Mouse (Mus musculus) brain, embryonic 14.5 days (tissue): Measurements from ENCODE around the gene E2f4.

Source experiments
- CTCF ChIP-seq: fragments of 200-500 bp; IDR thresholded peaks from 2 replicates; pipeline ENCODE4 v1.5.1; 2012; ENCODE audit warnings: inconsistent platforms, mild to moderate bottlenecking, moderate library complexity, borderline replicate concordance; ENCODE audit not compliant: insufficient read depth, insufficient read length; ENCODE audit errors: extremely low read depth
- POLR2A ChIP-seq: fragments of 200-500 bp; IDR thresholded peaks from 2 replicates; pipeline ENCODE4 v1.6.1; 2012; ENCODE audit warnings: mild to moderate bottlenecking, inconsistent platforms, borderline replicate concordance; ENCODE audit not compliant: poor library complexity, insufficient read depth, insufficient read length, severe bottlenecking; ENCODE audit errors: extremely low read depth

GRCm38 (mm10) chr8:105318662-105319190, 21.3 kb downstream of the E2f4 start:
- TF ChIP-seq CTCF (no peak), POLR2A (no peak)
